Mouse (Mus musculus): Measurements from ENCODE around the gene Baz2b. TPM values are rescaled to one million over a fixed set of nuclear protein-coding genes. Genes with fewer than 3 reads are reported as not detected.

Baz2b gene
- 54.3 and 57.2 TPM in 2 replicates for polyA plus RNA-seq (2014; fragmentation: Nextera tagmentation; extraction: Ambion mirVana)

DNA sequence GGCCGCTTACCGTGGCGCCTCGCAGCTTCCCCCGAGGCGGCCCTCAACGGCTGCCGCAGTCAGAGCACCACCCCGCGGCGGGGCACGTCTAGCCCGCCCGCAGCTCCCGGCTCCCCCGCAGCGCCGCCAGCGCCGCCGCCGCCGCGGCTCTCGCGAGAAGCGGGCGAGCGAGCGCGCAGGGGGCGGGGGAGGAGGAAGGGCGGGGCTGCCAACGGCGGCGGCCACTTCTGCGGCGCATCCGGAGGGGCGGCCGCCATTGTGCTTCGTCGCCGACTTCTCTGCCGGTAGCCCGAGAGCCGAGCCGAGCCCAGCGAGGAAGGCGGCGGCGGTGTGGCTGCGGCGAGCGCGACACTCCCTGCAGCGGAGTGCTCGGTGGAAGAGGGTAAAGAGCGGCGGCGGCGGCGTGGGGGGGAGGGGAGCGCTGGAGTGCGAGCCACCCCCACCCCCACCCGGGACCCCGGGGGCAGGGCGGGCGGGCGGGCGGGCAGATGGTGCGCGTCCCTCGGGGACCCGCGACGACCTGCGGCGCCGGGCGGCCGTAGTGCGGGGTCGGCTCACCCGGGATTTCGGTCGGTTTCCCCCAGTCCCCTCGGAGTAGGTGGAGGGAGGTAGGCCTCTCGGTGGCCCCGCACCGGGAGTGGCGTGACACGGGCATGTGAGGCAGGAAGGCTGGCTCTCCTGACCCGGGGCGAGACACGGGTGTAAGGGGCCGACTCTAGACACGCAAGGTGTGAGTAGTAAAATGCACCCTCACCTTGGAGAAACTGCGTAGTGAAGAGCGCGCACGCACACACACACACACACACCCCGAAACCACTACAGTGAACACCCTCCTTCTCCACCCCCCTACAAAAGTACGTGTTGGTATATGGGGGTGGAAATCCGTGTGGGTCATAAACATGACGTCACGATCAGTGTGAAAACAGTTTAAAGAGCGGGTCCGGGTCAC, at the start of gene Baz2b, which contains the start of gene March7:
Baz2b (minus strand) TSS at position 137 of the 949 bp plus-strand sequence.
March7 (plus strand) TSS at position 185 of the 949 bp plus-strand sequence.
- DNase-seq (peak; percentile 94), ATAC-seq (ENCODE audit: insufficient read depth) (peak; percentile 94)
- Histone ChIP-seq H3K4me1 (ENCODE audit: insufficient read depth) (peaks cover 16% of the 10 kb centered on the region), H3K27me3 (ENCODE audit: insufficient read depth, low read length) (no peaks in the 10 kb centered on the region), H3K4me3 (ENCODE audit: low read depth, low read length) (peak within 1 kb of the TSS; percentile 89), H3K4me2 (peak within 1 kb of the TSS; percentile 91), H3K27ac (ENCODE audit: low read depth) (peak within 1 kb of the TSS; percentile 91), H3K9ac (peak within 1 kb of the TSS; percentile 94), H3K36me3 (ENCODE audit: insufficient read depth) (peaks cover 25% of the 10 kb centered on the region), H3K9me3 (ENCODE audit: low read depth, low read length) (no peaks in the 10 kb centered on the region)
- peak; percentile 32 for TF ChIP-seq CTCF (IDR thresholded peaks at IDR 0.05; ENCODE audit: low read depth)
- WGBS, result under 1% methylated on average over 88 of the region's 109 CpGs

DNA sequence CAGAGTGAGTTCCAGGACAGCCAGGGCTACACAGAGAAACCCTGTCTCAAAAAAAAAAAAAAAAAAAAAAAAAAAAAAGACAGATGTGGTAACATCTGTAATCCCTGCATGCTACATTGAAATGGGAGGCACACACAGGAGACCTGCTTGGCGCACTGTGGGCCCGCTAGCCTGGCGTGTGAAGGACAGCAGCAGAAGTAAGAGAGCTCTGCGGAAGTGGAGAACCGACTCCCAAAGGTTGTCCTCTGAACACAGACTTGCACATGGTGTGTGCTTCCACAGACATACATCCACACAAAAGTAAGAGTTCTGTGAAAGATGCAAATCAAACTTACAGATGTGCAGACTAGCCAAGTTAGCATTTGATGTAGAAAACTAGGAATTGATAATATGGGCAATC, 49.5 kb upstream of the Baz2b start:
- Histone ChIP-seq H3K4me1 (ENCODE audit: insufficient read depth) (no peaks in the 10 kb centered on the region), H3K9ac (no peak overlapping the region), H3K27ac (ENCODE audit: low read depth) (no peak overlapping the region), H3K9me3 (ENCODE audit: low read depth, low read length) (no peaks in the 10 kb centered on the region), H3K27me3 (ENCODE audit: insufficient read depth, low read length) (no peaks in the 10 kb centered on the region), H3K36me3 (ENCODE audit: insufficient read depth) (peaks cover 7% of the 10 kb centered on the region; the same call in 1 of the 2 replicates), H3K4me3 (ENCODE audit: low read depth, low read length) (no peak overlapping the region), H3K4me2 (no peak overlapping the region)
- no peak for TF ChIP-seq CTCF (IDR thresholded peaks at IDR 0.05; ENCODE audit: low read depth)
- ATAC-seq (ENCODE audit: insufficient read depth) (no peak), DNase-seq (no peak)
- WGBS, result 95% methylated on average over 5 of the region's 5 CpGs

DNA sequence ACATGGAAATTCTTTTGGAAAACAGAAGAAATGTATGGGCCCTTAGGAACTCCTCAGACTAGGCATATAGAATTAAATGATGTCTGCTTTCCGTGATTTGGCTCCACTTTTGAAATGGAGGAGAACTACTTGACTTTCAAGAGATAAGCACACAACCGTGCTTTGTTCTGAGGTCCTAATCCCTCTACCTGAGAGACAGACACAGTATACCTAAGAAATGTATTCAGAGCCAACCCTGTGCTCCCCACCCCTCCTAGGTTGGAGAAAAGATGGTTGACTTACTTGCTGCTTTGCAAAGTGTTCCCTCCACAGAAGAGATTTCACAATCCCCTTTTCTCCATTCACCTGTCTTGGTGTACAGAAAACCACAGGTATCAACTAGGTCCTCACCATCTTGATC, 47.1 kb upstream of the Baz2b start:
- peak; percentile 56; the same call in 1 of the 2 replicates for ATAC-seq (ENCODE audit: insufficient read depth)

DNA sequence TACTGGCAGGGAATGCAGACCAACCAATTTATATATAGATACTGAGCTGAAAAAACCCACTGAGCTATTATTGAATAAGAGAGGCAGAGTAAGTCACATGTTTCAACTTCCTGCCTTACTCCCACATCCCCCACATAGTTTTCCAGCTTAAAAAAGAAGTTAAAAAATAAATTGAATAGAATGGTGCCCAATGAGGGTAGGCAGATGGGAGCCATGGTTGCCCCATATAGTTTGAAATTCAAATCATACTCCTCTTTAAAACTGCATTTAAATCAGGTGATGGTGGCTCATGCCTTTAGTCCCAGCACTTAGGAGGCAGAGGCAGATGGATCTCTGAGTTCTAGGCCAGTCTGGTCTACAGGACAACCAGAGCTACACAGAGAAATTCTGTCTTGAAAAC, 43.9 kb upstream of the Baz2b start:
- Histone ChIP-seq H3K4me1 (ENCODE audit: insufficient read depth) (no peaks in the 10 kb centered on the region), H3K36me3 (ENCODE audit: insufficient read depth) (peaks cover 29% of the 10 kb centered on the region)
- no peak for TF ChIP-seq CTCF (IDR thresholded peaks at IDR 0.05; ENCODE audit: low read depth)

More for the DNA sequence above, 47.1 kb upstream of the Baz2b start:
- Histone ChIP-seq H3K4me3 (ENCODE audit: low read depth, low read length) (no peak overlapping the region), H3K9me3 (ENCODE audit: low read depth, low read length) (no peaks in the 10 kb centered on the region), H3K4me1 (ENCODE audit: insufficient read depth) (no peaks in the 10 kb centered on the region), H3K27me3 (ENCODE audit: insufficient read depth, low read length) (no peaks in the 10 kb centered on the region), H3K9ac (no peak overlapping the region), H3K27ac (ENCODE audit: low read depth) (no peak overlapping the region), H3K36me3 (ENCODE audit: insufficient read depth) (peaks cover 11% of the 10 kb centered on the region; the same call in 1 of the 2 replicates), H3K4me2 (no peak overlapping the region)
- DNase-seq, result peak; percentile 24
- TF ChIP-seq CTCF (IDR thresholded peaks at IDR 0.05; ENCODE audit: low read depth), result no peak
- WGBS, result 64% methylated on average over 2 of the region's 2 CpGs

DNA sequence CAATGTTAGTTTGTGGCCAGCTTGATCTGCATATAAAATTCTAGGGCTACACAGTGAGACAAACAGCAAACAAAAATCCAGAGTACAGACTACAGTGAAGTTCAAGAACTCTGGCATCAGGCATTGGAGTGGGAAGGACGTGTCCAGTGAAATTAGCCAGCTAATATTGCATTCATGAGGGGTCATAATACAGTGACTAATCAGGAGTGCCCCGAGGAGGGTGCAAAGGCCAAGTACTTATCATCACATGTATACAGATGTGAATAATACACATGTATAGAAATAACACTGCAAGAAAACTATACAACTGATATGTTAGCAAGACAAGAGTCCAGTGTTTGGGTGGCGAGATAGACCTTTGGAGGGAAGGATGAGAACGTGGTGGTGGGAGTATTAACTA, 43.1 kb upstream of the Baz2b start:
- no peak for DNase-seq
- Histone ChIP-seq H3K4me3 (ENCODE audit: low read depth, low read length) (no peak overlapping the region), H3K27ac (ENCODE audit: low read depth) (no peak overlapping the region), H3K4me2 (no peak overlapping the region), H3K36me3 (ENCODE audit: insufficient read depth) (peaks cover 29% of the 10 kb centered on the region), H3K4me1 (ENCODE audit: insufficient read depth) (no peaks in the 10 kb centered on the region), H3K27me3 (ENCODE audit: insufficient read depth, low read length) (no peaks in the 10 kb centered on the region), H3K9me3 (ENCODE audit: low read depth, low read length) (no peaks in the 10 kb centered on the region), H3K9ac (no peak overlapping the region)
- no peak for ATAC-seq (ENCODE audit: insufficient read depth)
- 79% methylated on average over 4 of the region's 4 CpGs for WGBS
- no peak for TF ChIP-seq CTCF (IDR thresholded peaks at IDR 0.05; ENCODE audit: low read depth)

More for the DNA sequence above, 43.9 kb upstream of the Baz2b start:
- Histone ChIP-seq H3K4me2 (no peak overlapping the region), H3K9me3 (ENCODE audit: low read depth, low read length) (no peaks in the 10 kb centered on the region), H3K27ac (ENCODE audit: low read depth) (no peak overlapping the region), H3K27me3 (ENCODE audit: insufficient read depth, low read length) (no peaks in the 10 kb centered on the region), H3K4me3 (ENCODE audit: low read depth, low read length) (no peak overlapping the region), H3K9ac (no peak overlapping the region)
- DNase-seq (no peak), ATAC-seq (ENCODE audit: insufficient read depth) (no peak)

DNA sequence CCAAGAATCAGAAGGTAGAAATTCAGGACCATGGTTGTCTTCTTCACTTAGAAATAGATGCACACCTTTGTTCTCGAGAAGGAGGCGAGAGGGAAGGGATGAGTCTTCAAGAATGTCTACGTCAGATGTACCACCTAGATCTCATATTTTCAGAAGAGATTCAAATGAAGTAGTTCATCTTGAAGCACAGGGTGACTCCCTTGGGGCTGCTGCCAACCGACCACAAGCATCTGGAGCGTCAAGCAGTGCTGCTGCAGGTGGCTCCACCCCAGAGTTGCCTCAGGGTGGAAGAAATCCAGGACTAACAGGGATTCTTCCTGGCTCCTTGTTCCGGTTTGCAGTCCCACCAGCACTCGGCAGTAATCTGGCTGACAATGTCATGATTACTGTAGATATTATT, 24.9 kb upstream of the Baz2b start:
- no peaks in the 10 kb centered on the region for H3K9me3 ChIP-seq (ENCODE audit: low read depth, low read length)
- no peaks in the 10 kb centered on the region for H3K4me1 ChIP-seq (ENCODE audit: insufficient read depth)
- no peak overlapping the region for H3K9ac ChIP-seq
- H3K4me3 ChIP-seq (ENCODE audit: low read depth, low read length), result no peak overlapping the region
- no peak for DNase-seq
- H3K27me3 ChIP-seq (ENCODE audit: insufficient read depth, low read length), result no peaks in the 10 kb centered on the region
- ATAC-seq (ENCODE audit: insufficient read depth), result no peak
- H3K4me2 ChIP-seq, result no peak overlapping the region
- WGBS, result 86% methylated on average over 7 of the region's 7 CpGs
- no peak for TF ChIP-seq CTCF (IDR thresholded peaks at IDR 0.05; ENCODE audit: low read depth)
- H3K27ac ChIP-seq (ENCODE audit: low read depth), result no peak overlapping the region
- peaks cover 91% of the 10 kb centered on the region for H3K36me3 ChIP-seq (ENCODE audit: insufficient read depth)

DNA sequence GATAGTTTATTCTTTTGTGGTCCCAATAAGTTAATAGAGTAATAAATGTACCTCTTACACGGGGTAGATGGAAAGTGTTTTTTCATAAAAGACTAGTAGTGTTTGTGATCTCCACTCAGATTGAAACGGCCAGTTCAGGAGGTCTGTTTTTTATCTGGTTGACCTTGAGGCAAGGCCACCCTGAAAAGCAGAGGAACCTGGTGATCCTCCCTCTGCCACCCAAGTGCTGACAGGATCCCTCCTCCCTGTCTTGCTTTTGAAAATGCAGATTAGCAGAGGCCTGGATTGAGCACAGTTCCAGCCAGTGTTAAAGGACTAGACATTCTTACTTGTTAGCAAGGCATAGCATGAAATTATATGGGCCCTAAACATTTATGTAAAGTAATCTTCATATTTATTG, 23.5 kb upstream of the Baz2b start:
- no peak overlapping the region for H3K9ac ChIP-seq
- H3K4me3 ChIP-seq (ENCODE audit: low read depth, low read length), result no peak overlapping the region
- TF ChIP-seq CTCF (IDR thresholded peaks at IDR 0.05; ENCODE audit: low read depth), result no peak
- H3K9me3 ChIP-seq (ENCODE audit: low read depth, low read length), result no peaks in the 10 kb centered on the region
- no peaks in the 10 kb centered on the region for H3K27me3 ChIP-seq (ENCODE audit: insufficient read depth, low read length)
- no peak overlapping the region for H3K4me2 ChIP-seq
- no peak for ATAC-seq (ENCODE audit: insufficient read depth)
- H3K27ac ChIP-seq (ENCODE audit: low read depth), result no peak overlapping the region
- 49% methylated on average over 2 of the region's 2 CpGs for WGBS
- H3K36me3 ChIP-seq (ENCODE audit: insufficient read depth), result peaks cover 81% of the 10 kb centered on the region
- no peaks in the 10 kb centered on the region for H3K4me1 ChIP-seq (ENCODE audit: insufficient read depth)
- DNase-seq, result no peak
